Mouse (Mus musculus) lung, adult 2 months (tissue): ENCODE data around the gene Slit3.

Experiments used
- CTCF ChIP-seq: fragments of 200-500 bp; IDR thresholded peaks from 2 replicates; pipeline ENCODE4 v1.5.1; 2011; ENCODE audit warnings: mild to moderate bottlenecking, low read length, control low read depth; ENCODE audit not compliant: insufficient read depth
- POLR2A ChIP-seq: fragments of 200-500 bp; IDR thresholded peaks from 2 replicates; pipeline ENCODE4 v1.6.1; 2011; ENCODE audit warnings: low read depth, mild to moderate bottlenecking, control low read depth, low read length, borderline replicate concordance; ENCODE audit errors: extremely low read depth

DNA sequence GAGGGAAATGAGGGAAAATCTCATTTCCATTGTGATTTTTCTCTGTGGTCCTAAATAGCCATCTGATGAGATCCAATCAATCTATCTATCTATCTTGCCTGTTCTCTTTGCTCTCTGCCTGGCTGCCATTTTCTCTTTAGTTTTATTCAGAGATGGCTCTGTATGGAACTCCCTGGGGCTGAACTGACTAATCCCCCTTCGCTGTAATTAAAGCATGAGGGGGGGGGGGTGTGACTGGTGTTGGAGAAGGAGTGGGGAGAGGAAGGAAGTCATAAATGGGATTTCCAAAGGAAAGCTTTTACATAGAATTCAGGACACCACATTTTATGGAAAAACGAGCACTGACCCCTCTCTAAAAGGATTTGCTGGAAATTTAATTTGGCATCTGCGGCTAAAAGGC is 445.7 kb downstream of the Slit3 start:
- no peak for TF ChIP-seq CTCF
- TF ChIP-seq POLR2A, result no peak
